ENCODE assay signal across 18 mouse cellular contexts in genomic region chr13:108775882-108776281, GRCm38 (mm10).
DNase-seq lines count a peak whose midpoint lies in the region; ATAC-seq and TF ChIP-seq lines count a peak whose summit lies in the region.
"Had no signal": no experiment of that assay in that cellular context is flagged by ENCODE, and none has a peak within 500 bp of the region (broad histone marks: within the 10 kb centered on the region; RNA-seq: fewer than 3 reads in every experiment).

No protein-coding gene starts in this region.

- peaks cover 4% of the 10 kb centered on the region; the same call in 1 of the 2 replicates for H3K4me1 ChIP-seq in heart, embryonic 11.5 days (ENCODE audit: control insufficient read depth, insufficient read depth, low read length)
- no peaks in the 10 kb centered on the region for H3K4me1 ChIP-seq in lung, postnatal 0 days (ENCODE audit: insufficient read depth, low read depth, low read length)
- no peaks in the 10 kb centered on the region for H3K4me1 ChIP-seq in forebrain, embryonic 13.5 days
- H3K4me1 ChIP-seq: embryonic facial prominence, embryonic 12.5 days; neural tube, embryonic 12.5 days had no signal

- H3K36me3 ChIP-seq in heart, embryonic 11.5 days (ENCODE audit: control insufficient read depth, insufficient read depth, low read length): no peaks in the 10 kb centered on the region
- no peaks in the 10 kb centered on the region for H3K36me3 ChIP-seq in lung, postnatal 0 days (ENCODE audit: insufficient read depth, low read length)
- no peaks in the 10 kb centered on the region for H3K36me3 ChIP-seq in macrophage (ENCODE audit: inconsistent target)
- H3K36me3 ChIP-seq in forebrain, embryonic 13.5 days (ENCODE audit: poor library complexity, severe bottlenecking): no peaks in the 10 kb centered on the region
- H3K36me3 ChIP-seq: embryonic facial prominence, embryonic 12.5 days; neural tube, embryonic 12.5 days had no signal

- no peak for ATAC-seq in heart, embryonic 11.5 days (replicated peaks; ENCODE audit: insufficient number of reproducible peaks, low FRiP score, low TSS enrichment)
- 0 out of 2 replicates have a peak, but pooled peaks have one; percentile 14 for ATAC-seq in lung, postnatal 0 days
- peak; percentile 60 for ATAC-seq in Patski
- ATAC-seq in forebrain, embryonic 13.5 days: no peak
- ATAC-seq: hindbrain, postnatal 0 days had no signal

- H3K4me3 ChIP-seq in heart, embryonic 11.5 days (ENCODE audit: low read depth, low read length): no peak overlapping the region
- no peak overlapping the region for H3K4me3 ChIP-seq in lung, postnatal 0 days (ENCODE audit: low read depth, low read length)
- peak overlapping the region; percentile 23; the same call in 1 of the 2 replicates for H3K4me3 ChIP-seq in macrophage (ENCODE audit: inconsistent target)
- H3K4me3 ChIP-seq in forebrain, embryonic 13.5 days: no peak overlapping the region
- H3K4me3 ChIP-seq: embryonic facial prominence, embryonic 12.5 days; neural tube, embryonic 12.5 days had no signal

- WGBS in heart, embryonic 11.5 days (ENCODE audit: insufficient replicate concordance): 37% methylated on average over 7 of the region's 7 CpGs
- 50% methylated on average over 7 of the region's 7 CpGs for WGBS in lung, postnatal 0 days
- 1% methylated on average over 7 of the region's 7 CpGs for WGBS in macrophage (ENCODE audit: missing documents)
- WGBS in forebrain, embryonic 13.5 days: 89% methylated on average over 7 of the region's 7 CpGs

- CTCF ChIA-PET in Patski (lab: Charles Lee): no interaction called here

- POLR2A ChIA-PET in Patski (lab: Charles Lee): no interaction called here

- H3K27ac ChIP-seq in heart, embryonic 11.5 days (ENCODE audit: low read depth, low read length): no peak overlapping the region
- H3K27ac ChIP-seq in lung, postnatal 0 days (ENCODE audit: low read length): no peak overlapping the region
- peak overlapping the region; percentile 87 for H3K27ac ChIP-seq in macrophage
- H3K27ac ChIP-seq in forebrain, embryonic 13.5 days: no peak overlapping the region
- H3K27ac ChIP-seq: embryonic facial prominence, embryonic 12.5 days; hindbrain, postnatal 0 days; neural tube, embryonic 12.5 days had no signal

- H3K9me3 ChIP-seq in heart, embryonic 11.5 days (replicated peaks; ENCODE audit: control insufficient read depth, low read length): no peaks in the 10 kb centered on the region
- no peaks in the 10 kb centered on the region for H3K9me3 ChIP-seq in lung, postnatal 0 days (ENCODE audit: low read length)
- no peaks in the 10 kb centered on the region for H3K9me3 ChIP-seq in forebrain, embryonic 13.5 days (replicated peaks)
- H3K9me3 ChIP-seq: embryonic facial prominence, embryonic 12.5 days; neural tube, embryonic 12.5 days had no signal

- TF ChIP-seq EP300 in lung, postnatal 0 days (IDR thresholded peaks at IDR 0.05): no peak

- DNase-seq in heart, postnatal 4 days: no peak
- DNase-seq in lung, postnatal 0 days (ENCODE audit: low spot score): peak; percentile 23
- DNase-seq in lung, postnatal 25 days (ENCODE audit: low spot score): no peak
- no peak for DNase-seq in Patski (ENCODE audit: low read depth, low spot score)
- DNase-seq in thymus, postnatal 10 days (ENCODE audit: low spot score in 2 of 2): no peak
- DNase-seq: cerebellum, postnatal 14 days; gastrocnemius, postnatal 36 days; kidney, adult 9 months; lung, adult 18-20 months; midbrain, embryonic 14.5 days; retina, postnatal 1 day; thymus, adult 2 months had no signal

- H3K4me2 ChIP-seq in heart, embryonic 11.5 days: peak overlapping the region; percentile 27; the same call in 1 of the 2 replicates
- H3K4me2 ChIP-seq in lung, postnatal 0 days (replicated peaks; ENCODE audit: low read depth, low read length): no peak overlapping the region
- H3K4me2 ChIP-seq in forebrain, embryonic 13.5 days: no peak overlapping the region
- H3K4me2 ChIP-seq: embryonic facial prominence, embryonic 12.5 days; neural tube, embryonic 12.5 days had no signal

- no peaks in the 10 kb centered on the region for H3K27me3 ChIP-seq in heart, embryonic 11.5 days (ENCODE audit: control insufficient read depth, insufficient read depth, low read length)
- H3K27me3 ChIP-seq in lung, postnatal 0 days (replicated peaks; ENCODE audit: insufficient read depth, low read length): no peaks in the 10 kb centered on the region
- no peaks in the 10 kb centered on the region for H3K27me3 ChIP-seq in Patski
- H3K27me3 ChIP-seq in forebrain, embryonic 13.5 days: no peaks in the 10 kb centered on the region
- H3K27me3 ChIP-seq: embryonic facial prominence, embryonic 12.5 days; neural tube, embryonic 12.5 days had no signal

- in situ Hi-C loops in Patski (cut with MboI; ENCODE audit: low pct_unique_long_range_greater_than_20kb): no loop called here

- H3K9ac ChIP-seq in heart, embryonic 11.5 days (ENCODE audit: low read depth, low read length): no peak overlapping the region
- no peak overlapping the region for H3K9ac ChIP-seq in lung, postnatal 0 days (replicated peaks; ENCODE audit: low read depth)
- H3K9ac ChIP-seq in forebrain, embryonic 13.5 days: no peak overlapping the region
- H3K9ac ChIP-seq: embryonic facial prominence, embryonic 12.5 days; neural tube, embryonic 12.5 days had no signal

- no peaks in the 10 kb centered on the region; the same call in 1 of the 2 replicates for H3K79me2 ChIP-seq in macrophage (ENCODE audit: inconsistent target)

- no peak for TF ChIP-seq CTCF in lung, postnatal 0 days (IDR thresholded peaks at IDR 0.05)
- no peak for TF ChIP-seq CTCF in Patski (IDR thresholded peaks at IDR 0.05)

Comparison
In these comparisons a context has a peak if more than half of its experiments do, and no peak if none do; other contexts are left out.
1. ATAC-seq: peak in lung, postnatal 0 days (single experiment) and Patski (single experiment); none in heart, embryonic 11.5 days (single experiment) and forebrain, embryonic 13.5 days (single experiment).